Mouse (Mus musculus): ENCODE measurements at regions not wholly inside any gene's neighbourhood (a gene's known extent, or its start where the extent isn't known, plus 50 kb on each side); places are given as distances from the start of the nearest gene placed in this dataset.

- TF ChIP-seq GATA1 (IDR thresholded peaks at IDR 0.05; ENCODE audit: borderline replicate concordance, low read length) (no peak), FLI1 (IDR thresholded peaks at IDR 0.05; ENCODE audit: low read length) (no peak)
These were observed 575.8 kb downstream of the Cypt12 start for GRCm38 (mm10) chr3:18524011-18524410.
